Mouse (Mus musculus) hindbrain, postnatal 0 days (tissue): Measurements from ENCODE around the gene Lamb3. TPM values are rescaled to one million over a fixed set of nuclear protein-coding genes. Genes with fewer than 3 reads are reported as not detected.

Experiments
- ATAC-seq: fragments of 200-750 bp; cut with Nextera tagmentation; 2 replicates; pipeline ENCODE4 v1.8.0; 2017; ENCODE audit warnings: mild to moderate bottlenecking, moderate TSS enrichment, moderate library complexity
- DNase-seq: peaks from one replicate; pipeline ENCODE4 v3.0.0-alpha.2; 2015; ENCODE audit warnings: low spot score
- H3K27ac ChIP-seq: fragments of 300-500 bp; sonication (generic); 2 replicates; pipeline ENCODE4 v1.5.1; 2014; ENCODE audit warnings: mild to moderate bottlenecking
- H3K27me3 ChIP-seq: fragments of 300-500 bp; sonication (generic); 2 replicates; pipeline ENCODE4 v1.6.1; 2014; ENCODE audit warnings: low read length, mixed read lengths; ENCODE audit not compliant: insufficient read depth
- H3K36me3 ChIP-seq: fragments of 300-500 bp; sonication (generic); 2 replicates; pipeline ENCODE4 v1.6.1; 2014; ENCODE audit warnings: low read length, mixed read lengths; ENCODE audit not compliant: insufficient read depth
- H3K4me1 ChIP-seq: fragments of 300-500 bp; sonication (generic); 2 replicates; pipeline ENCODE4 v1.6.1; 2014; ENCODE audit warnings: antibody characterized with exemption, low read length, mixed read lengths; ENCODE audit not compliant: insufficient read depth
- H3K4me2 ChIP-seq: fragments of 300-500 bp; sonication (generic); 2 replicates; pipeline ENCODE4 v1.6.1; 2014; ENCODE audit warnings: low read depth, mild to moderate bottlenecking, low read length, moderate library complexity, mixed read lengths
- H3K4me3 ChIP-seq: fragments of 300-500 bp; sonication (generic); 2 replicates; pipeline ENCODE4 v1.5.1; 2014; ENCODE audit warnings: low read length
- H3K9ac ChIP-seq: fragments of 300-500 bp; sonication (generic); replicated peaks from 2 replicates; pipeline ENCODE4 v1.6.1; 2014; ENCODE audit warnings: mild to moderate bottlenecking, low read length, moderate library complexity, mixed read lengths
- H3K9me3 ChIP-seq: fragments of 300-500 bp; sonication (generic); 2 replicates; pipeline ENCODE4 v1.6.1; 2016; ENCODE audit warnings: low read length, mixed read lengths
- CTCF ChIP-seq: IDR thresholded peaks from 2 replicates; pipeline ENCODE4 v1.5.1; 2016; ENCODE audit warnings: antibody characterized with exemption, control low read depth, low read depth
- WGBS: fragments of 180-500 bp; shearing (Covaris S2); extraction: QIAGEN DNeasy Blood & Tissue Kit; methylation state at CpG from one replicate; pipeline ENCODE4 v1.1.7; 2014; 5-methylcytosine and 5-hydroxymethylcytosine counted together
- polyA plus RNA-seq: library from polyadenylated mRNA; unstranded; fragments of >200 nt; fragmentation: Nextera tagmentation; extraction: Ambion mirVana; gene quantifications from 2 replicates; pipeline ENCODE4 v1.2.1, GENCODE M21; 2015
- total RNA-seq: library from RNA; depleted of rRNA; stranded (reverse); fragments of >200 nt; gene quantifications from 2 replicates; pipeline ENCODE4 v1.2.3, GENCODE M21; 2014

Lamb3 gene
- total and polyA plus RNA-seq, 2 experiments from 2014 or later = 0.36 to 1.3 TPM

DNA sequence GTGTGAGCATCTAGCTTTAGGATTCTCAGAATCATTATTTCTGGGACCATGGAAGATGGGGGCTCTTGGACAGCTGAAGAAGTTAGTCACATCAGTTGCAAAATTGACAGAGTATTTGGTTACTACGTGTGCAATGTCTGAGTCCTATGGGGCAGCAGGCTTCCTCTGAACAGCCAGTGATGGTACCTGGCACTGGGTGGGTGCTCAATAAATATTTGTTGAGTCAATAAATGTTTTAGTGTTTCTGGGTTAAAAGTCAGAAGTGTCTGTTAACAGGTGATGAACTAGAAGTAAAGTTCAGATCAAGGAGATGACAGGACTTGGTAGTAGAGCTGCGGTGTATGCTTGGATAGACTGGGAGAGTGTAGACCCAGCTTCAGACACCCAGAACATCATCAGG lies 80.1 kb downstream of the Lamb3 start:
- H3K4me3 ChIP-seq = no peak overlapping the region
- no peak overlapping the region for H3K4me2 ChIP-seq
- ATAC-seq = no peak
- H3K36me3 ChIP-seq = no peaks in the 10 kb centered on the region
- no peaks in the 10 kb centered on the region for H3K4me1 ChIP-seq
- DNase-seq = no peak
- WGBS = 92% methylated on average over 2 of the region's 2 CpGs
- H3K9ac ChIP-seq = no peak overlapping the region
- no peak for TF ChIP-seq CTCF
- H3K27ac ChIP-seq = no peak overlapping the region
- no peaks in the 10 kb centered on the region for H3K27me3 ChIP-seq
- H3K9me3 ChIP-seq = no peaks in the 10 kb centered on the region

DNA sequence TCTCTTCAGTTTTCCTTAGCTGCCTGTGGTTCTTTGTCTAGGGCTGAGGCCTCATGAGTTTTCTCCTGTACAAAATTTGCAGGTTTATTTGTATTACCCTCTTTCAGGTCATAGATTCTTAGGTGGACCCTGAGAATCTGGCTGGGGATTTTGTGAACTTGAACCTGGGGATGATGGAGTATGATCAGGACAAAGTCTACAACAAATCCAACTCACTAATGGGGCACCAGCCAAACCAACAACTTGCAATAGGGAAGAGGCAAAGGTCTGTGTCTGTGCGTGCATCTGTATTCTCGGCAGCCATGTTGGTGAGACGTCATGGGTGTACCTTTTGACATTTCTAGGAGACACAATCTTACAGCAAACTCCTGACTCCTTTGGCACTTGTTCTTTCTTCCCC lies 81.6 kb downstream of the Lamb3 start:
- DNase-seq (no peak), ATAC-seq (no peak)
- Histone ChIP-seq H3K9me3 (no peaks in the 10 kb centered on the region), H3K4me1 (no peaks in the 10 kb centered on the region), H3K9ac (no peak overlapping the region), H3K27ac (no peak overlapping the region), H3K4me2 (no peak overlapping the region), H3K4me3 (no peak overlapping the region), H3K36me3 (no peaks in the 10 kb centered on the region), H3K27me3 (no peaks in the 10 kb centered on the region)
- 91% methylated on average over 3 of the region's 3 CpGs for WGBS
- TF ChIP-seq CTCF = no peak

GRCm38 (mm10) chr1:193289914-193290313 lies 82.4 kb downstream of the Lamb3 start:
- Histone ChIP-seq H3K4me2 (no peak overlapping the region), H3K27me3 (no peaks in the 10 kb centered on the region), H3K9ac (no peak overlapping the region), H3K36me3 (no peaks in the 10 kb centered on the region), H3K4me3 (no peak overlapping the region), H3K27ac (no peak overlapping the region), H3K4me1 (no peaks in the 10 kb centered on the region), H3K9me3 (no peaks in the 10 kb centered on the region)
- no peak for TF ChIP-seq CTCF
- ATAC-seq (no peak), DNase-seq (no peak)
- 88% methylated on average over 5 of the region's 5 CpGs for WGBS

GRCm38 (mm10) chr1:193290686-193291085 lies 83.2 kb downstream of the Lamb3 start:
- no peaks in the 10 kb centered on the region for H3K36me3 ChIP-seq
- H3K27me3 ChIP-seq = no peaks in the 10 kb centered on the region
- no peak for ATAC-seq
- DNase-seq = no peak
- H3K9me3 ChIP-seq = no peaks in the 10 kb centered on the region
- no peak overlapping the region for H3K9ac ChIP-seq
- no peak overlapping the region for H3K4me3 ChIP-seq
- no peaks in the 10 kb centered on the region for H3K4me1 ChIP-seq
- H3K27ac ChIP-seq = no peak overlapping the region
- TF ChIP-seq CTCF = no peak
- H3K4me2 ChIP-seq = no peak overlapping the region

- Histone ChIP-seq H3K27ac (no peak overlapping the region), H3K9me3 (no peaks in the 10 kb centered on the region), H3K36me3 (no peaks in the 10 kb centered on the region), H3K4me2 (no peak overlapping the region), H3K9ac (no peak overlapping the region), H3K27me3 (no peaks in the 10 kb centered on the region), H3K4me1 (no peaks in the 10 kb centered on the region), H3K4me3 (no peak overlapping the region)
- DNase-seq (no peak), ATAC-seq (no peak)
- WGBS = 64% methylated on average over 2 of the region's 2 CpGs
- TF ChIP-seq CTCF = no peak
These were observed 85.5 kb downstream of the Lamb3 start for GRCm38 (mm10) chr1:193293039-193293438.

DNA sequence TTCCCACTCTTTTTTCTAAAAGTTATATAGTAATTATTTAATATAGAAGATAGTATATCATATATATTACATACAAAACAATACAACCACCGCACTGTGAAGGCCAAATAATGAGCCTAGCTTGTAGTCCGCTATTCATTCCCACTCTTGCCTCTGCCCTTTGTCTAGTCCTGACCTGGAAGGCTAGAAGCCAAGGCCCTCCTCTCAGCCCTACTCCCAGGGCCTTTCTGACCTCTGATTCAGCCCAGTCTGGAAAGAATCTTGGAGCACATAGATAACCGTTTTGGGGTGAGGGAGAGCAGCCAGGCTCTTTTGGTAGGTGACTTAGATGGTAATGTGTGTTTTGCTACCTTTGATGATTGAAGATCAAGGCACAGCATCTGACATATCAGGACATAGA lies 86.4 kb downstream of the Lamb3 start:
- Histone ChIP-seq H3K27ac (no peak overlapping the region), H3K9me3 (no peaks in the 10 kb centered on the region), H3K36me3 (no peaks in the 10 kb centered on the region), H3K4me2 (no peak overlapping the region), H3K4me3 (no peak overlapping the region), H3K27me3 (no peaks in the 10 kb centered on the region), H3K9ac (no peak overlapping the region), H3K4me1 (no peaks in the 10 kb centered on the region)
- ATAC-seq (no peak), DNase-seq (no peak)
- TF ChIP-seq CTCF = no peak
- 59% methylated on average over 3 of the region's 3 CpGs for WGBS

GRCm38 (mm10) chr1:193295920-193296319 lies 88.4 kb downstream of the Lamb3 start:
- 86% methylated on average over 5 of the region's 5 CpGs for WGBS
- ATAC-seq = no peak
- Histone ChIP-seq H3K9me3 (no peaks in the 10 kb centered on the region), H3K4me2 (no peak overlapping the region), H3K36me3 (no peaks in the 10 kb centered on the region), H3K27ac (no peak overlapping the region), H3K27me3 (no peaks in the 10 kb centered on the region), H3K4me3 (no peak overlapping the region), H3K4me1 (no peaks in the 10 kb centered on the region), H3K9ac (no peak overlapping the region)
- DNase-seq = no peak
- TF ChIP-seq CTCF = no peak
